Mouse (Mus musculus): ENCODE measurements around the gene Sipa1l1.

DNA sequence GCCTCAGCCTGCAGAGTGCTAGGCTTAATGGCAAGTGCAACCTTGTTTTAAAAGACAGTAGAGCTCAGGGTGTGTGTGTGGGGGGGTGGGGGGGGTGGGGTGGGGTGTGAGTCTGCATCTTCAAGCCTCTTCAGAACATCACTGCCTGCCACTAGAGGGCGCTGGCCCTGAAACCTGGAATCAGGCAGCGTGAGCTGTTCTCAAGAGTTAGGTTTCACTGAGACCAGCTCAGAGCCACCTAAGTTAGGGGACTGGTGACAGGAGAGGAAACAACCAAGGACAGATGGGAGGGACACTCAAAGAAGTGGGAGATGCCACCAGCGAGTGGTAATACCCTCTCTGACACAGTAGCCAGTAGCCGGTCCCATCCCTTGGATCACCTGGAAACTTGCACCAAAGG is 320.0 kb downstream of the Sipa1l1 start:
- peak; percentile 73 for TF ChIP-seq CTCF (IDR thresholded peaks at IDR 0.05; ENCODE audit: low read depth)
- TF ChIP-seq EP300 (IDR thresholded peaks at IDR 0.05; ENCODE audit: low read depth): no peak
